Mouse (Mus musculus): ENCODE results near the gene Hydin.

- TF ChIP-seq EP300 (IDR thresholded peaks at IDR 0.05; ENCODE audit: low read depth), result no peak
- no peak for TF ChIP-seq CTCF (IDR thresholded peaks at IDR 0.05; ENCODE audit: low read depth)
Measured at GRCm38 (mm10) chr8:110537849-110538248, 271.1 kb downstream of the Hydin start.

Measured in liver, postnatal 0 days (tissue).